Mouse (Mus musculus) layer of hippocampus, adult 6 months (tissue): ENCODE results near the gene Lrrc15. TPM values are rescaled to one million over a fixed set of nuclear protein-coding genes. Genes with fewer than 3 reads are reported as not detected.

ENCODE experiments used
- long read RNA-seq, 2 experiments: library from polyadenylated mRNA; unstranded; transcript quantifications; one replicate each; pipeline ENCODE4 v2.0.0; 2019 to 2020
- polyA plus RNA-seq: library from polyadenylated mRNA; unstranded; fragments of <200 nt; fragmentation: Nextera tagmentation; gene quantifications from 2 replicates; pipeline ENCODE4 v1.2.3, GENCODE M21; 2021

The Lrrc15 gene
- not detected in 2 replicates for polyA plus RNA-seq
- long read RNA-seq, experiment 1, result 0 reads
- long read RNA-seq, experiment 2, result 0 reads

GRCm38 (mm10) chr16:30282844-30283495, at the start of gene Lrrc15:
Gene Lrrc15, minus strand, starts transcription at chr16:30283256.

GRCm38 (mm10) chr16:30310647-30311046, 27.6 kb upstream of the Lrrc15 start, which contains the start of gene Gp5:
Gene Gp5, minus strand, starts transcription at chr16:30310779.

GRCm38 (mm10) chr16:30267359-30267758, 15.7 kb downstream of the Lrrc15 start, which contains the start of gene Cpn2:
Gene Cpn2, minus strand, starts transcription at chr16:30267499.

Other genes starting within 250 kb of the Lrrc15 start
- 13.4 and 17.4 TPM in 2 replicates for gene Hes1, start 218.9 kb downstream of the Lrrc15 start, polyA plus RNA-seq
- not detected in 2 replicates for gene Cpn2, start 15.8 kb downstream of the Lrrc15 start, polyA plus RNA-seq
- gene Gp5, start 27.5 kb upstream of the Lrrc15 start, polyA plus RNA-seq, result 1.5 and 2.4 TPM in 2 replicates
- 2.7 and 3.1 TPM in 2 replicates for gene Atp13a3, start 122.7 kb upstream of the Lrrc15 start, polyA plus RNA-seq